Mouse (Mus musculus): ENCODE data around the gene Ccdc61. TPM values are rescaled to one million over a fixed set of nuclear protein-coding genes. Genes with fewer than 3 reads are reported as not detected.

Gene Ccdc61
- total RNA-seq (2023): 17.1 TPM

DNA sequence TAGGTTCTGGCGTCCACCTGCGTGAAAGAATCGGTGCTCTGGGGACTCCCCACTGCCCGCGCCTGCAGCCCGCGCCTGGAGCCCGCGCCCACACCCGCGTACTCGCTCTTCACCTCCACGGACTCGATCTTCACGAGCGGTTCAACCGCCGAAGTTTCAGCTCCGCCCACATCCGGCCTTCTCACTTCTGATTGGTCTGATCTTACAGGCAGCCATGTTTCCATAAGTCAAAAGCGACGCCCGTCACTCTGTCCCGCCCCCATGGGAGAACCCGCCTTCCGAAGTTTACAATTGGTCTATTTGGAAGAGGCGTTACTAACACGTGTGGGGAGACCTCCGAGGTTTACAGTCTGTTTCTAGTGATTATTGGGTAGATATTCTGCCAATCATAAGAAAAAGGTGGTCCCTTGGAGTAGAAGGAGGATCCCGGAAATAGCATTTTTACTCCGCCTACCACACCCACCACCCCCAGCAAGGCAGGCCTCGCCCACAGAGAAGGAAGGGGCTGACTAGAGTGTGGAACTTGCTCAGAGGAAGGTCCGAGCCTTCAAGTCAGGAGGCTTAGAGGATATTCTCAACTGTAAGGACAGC is at the start of gene Ccdc61:
TSS of gene Ccdc61 (minus strand) at position 175 of the 591 bp plus-strand sequence.

DNA sequence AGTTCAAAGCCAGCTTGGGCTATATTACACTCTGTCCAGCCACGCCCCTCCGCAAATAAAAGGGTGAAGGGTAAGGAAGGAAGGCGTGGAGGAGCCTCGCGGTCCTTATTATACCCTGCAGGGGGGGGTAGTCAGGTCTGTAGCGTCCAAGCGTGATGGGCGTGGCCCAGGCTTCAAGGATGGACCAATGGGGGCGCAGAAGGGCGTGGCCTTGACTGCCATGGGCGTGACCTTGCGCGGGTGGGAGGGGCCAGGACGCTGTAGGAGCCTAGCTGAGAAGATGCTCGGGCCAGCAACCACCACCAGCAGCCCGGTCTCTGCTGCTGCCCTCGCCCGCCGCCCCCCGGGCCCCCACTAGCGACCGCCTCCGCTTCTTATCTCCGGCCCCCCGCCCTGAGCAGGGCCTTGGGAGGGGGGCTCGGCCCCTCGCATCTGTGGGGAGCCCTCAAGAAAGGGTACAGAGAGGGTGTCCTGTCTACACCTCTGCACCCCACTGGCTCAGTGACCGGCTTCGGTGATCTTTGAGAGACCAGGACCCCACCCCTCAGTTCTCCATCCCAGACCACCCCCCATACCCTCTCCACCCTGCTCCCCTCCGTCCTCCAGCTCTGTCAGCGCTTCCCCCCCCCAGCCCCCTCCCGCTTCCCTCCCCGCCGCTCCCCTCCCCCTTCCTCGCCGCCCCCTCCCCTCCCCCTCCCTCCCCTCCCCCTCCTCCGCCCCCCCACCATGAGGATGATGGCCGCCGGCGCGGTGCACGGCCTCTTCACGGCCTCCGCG is 15.1 kb upstream of the Ccdc61 start, which contains the start of gene Nova2:
TSS of gene Nova2 (plus strand) at position 727 of the 777 bp plus-strand sequence.

DNA sequence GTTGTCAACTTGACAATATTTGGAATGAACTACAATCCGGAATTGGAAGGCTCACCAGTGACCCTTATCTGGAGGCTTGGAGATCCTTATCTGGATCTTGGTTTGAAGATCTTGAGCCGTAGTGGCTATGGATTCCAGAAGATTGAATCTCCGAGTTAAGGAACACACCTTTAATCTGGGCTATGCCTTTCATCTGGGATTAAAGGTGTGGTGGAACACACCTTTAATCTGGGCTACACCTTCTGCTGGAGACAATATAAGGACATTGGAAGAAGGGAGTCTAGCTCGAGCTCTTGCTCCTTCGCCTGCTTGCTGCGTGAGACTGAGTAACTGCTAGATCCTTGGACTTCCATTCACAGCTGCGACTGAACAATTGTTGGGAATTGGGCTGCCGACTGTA is 39.2 kb downstream of the Ccdc61 start, which contains the start of gene Pglyrp1:
TSS of gene Pglyrp1 (plus strand) at position 301 of the 400 bp plus-strand sequence.

Other genes with a start within 250 kb of the Ccdc61 start
- gene Psg20, start 224.2 kb downstream of the Ccdc61 start, total RNA-seq (2023): not detected
- gene Psg22, start 192.3 kb downstream of the Ccdc61 start, total RNA-seq (2023): not detected
- not detected for gene Psg19, start 111.9 kb downstream of the Ccdc61 start, total RNA-seq (2023)
- gene Psg17, start 88.8 kb downstream of the Ccdc61 start, total RNA-seq (2023): not detected
- gene Mill2, start 70.4 kb downstream of the Ccdc61 start, total RNA-seq (2023): not detected
- gene Pglyrp1, start 39.1 kb downstream of the Ccdc61 start, total RNA-seq (2023): 9.5 TPM
- not detected for gene Nova2, start 15.5 kb upstream of the Ccdc61 start, total RNA-seq (2023)
- not detected for gene Nanos2, start 77.0 kb upstream of the Ccdc61 start, total RNA-seq (2023)
- 0.67 TPM for gene Mypop, start 80.8 kb upstream of the Ccdc61 start, total RNA-seq (2023)
- 25.1 TPM for gene Irf2bp1, start 93.6 kb upstream of the Ccdc61 start, total RNA-seq (2023)
- gene Foxa3, start 113.1 kb upstream of the Ccdc61 start, total RNA-seq (2023): not detected
- 90.4 TPM for gene Sympk, start 114.0 kb upstream of the Ccdc61 start, total RNA-seq (2023)
- gene Rsph6a, start 144.3 kb upstream of the Ccdc61 start, total RNA-seq (2023): not detected
- gene Dmwd, start 165.8 kb upstream of the Ccdc61 start, total RNA-seq (2023): 1.1 TPM
- 3.8 TPM for gene Dmpk, start 173.4 kb upstream of the Ccdc61 start, total RNA-seq (2023)
- gene Six5, start 184.2 kb upstream of the Ccdc61 start, total RNA-seq (2023): not detected
- gene Gm4969, start 208.0 kb upstream of the Ccdc61 start, total RNA-seq (2023): not detected
- gene Fbxo46, start 209.4 kb upstream of the Ccdc61 start, total RNA-seq (2023): 15.4 TPM
- gene Qpctl, start 238.9 kb upstream of the Ccdc61 start, total RNA-seq (2023): 12.2 TPM
- 62.7 TPM for gene Snrpd2, start 239.3 kb upstream of the Ccdc61 start, total RNA-seq (2023)